Comparison of ENCODE assay signal across 11 mouse cellular contexts in genomic region chr1:60750201-60750765, GRCm38 (mm10).
"Had no signal": no experiment of that assay in that cellular context is flagged by ENCODE, and none has a peak within 500 bp of the region (broad histone marks: within the 10 kb centered on the region; RNA-seq: fewer than 3 reads in every experiment).

No protein-coding gene starts in this region.

- H3K4me1 ChIP-seq: liver, embryonic 12.5 days; midbrain, embryonic 13.5 days; neural tube, embryonic 12.5 days had no signal

- DNase-seq: kidney, adult 18-20 months; kidney, postnatal 10 days; kidney, postnatal 4 days; right cerebral cortex, postnatal 4 days; spleen, adult 18-20 months had no signal

- H3K36me3 ChIP-seq: limb, embryonic 15.5 days; liver, embryonic 12.5 days; midbrain, embryonic 13.5 days; neural tube, embryonic 12.5 days had no signal

- H3K4me2 ChIP-seq: limb, embryonic 15.5 days; liver, embryonic 12.5 days; midbrain, embryonic 13.5 days; neural tube, embryonic 12.5 days had no signal

- H3K27me3 ChIP-seq: limb, embryonic 15.5 days; liver, embryonic 12.5 days; midbrain, embryonic 13.5 days; neural tube, embryonic 12.5 days had no signal

- ATAC-seq: liver, embryonic 12.5 days; midbrain, embryonic 13.5 days had no signal

- H3K27ac ChIP-seq: layer of hippocampus, adult 2 months; limb, embryonic 15.5 days; liver, embryonic 12.5 days; midbrain, embryonic 13.5 days; neural tube, embryonic 12.5 days had no signal

- H3K9ac ChIP-seq: limb, embryonic 15.5 days; liver, embryonic 12.5 days; midbrain, embryonic 13.5 days; neural tube, embryonic 12.5 days had no signal

- H3K4me3 ChIP-seq: layer of hippocampus, adult 2 months; limb, embryonic 15.5 days; liver, embryonic 12.5 days; midbrain, embryonic 13.5 days; myocyte; neural tube, embryonic 12.5 days had no signal

- H3K9me3 ChIP-seq: limb, embryonic 15.5 days; liver, embryonic 12.5 days; midbrain, embryonic 13.5 days; neural tube, embryonic 12.5 days had no signal
